Mouse (Mus musculus) induced T-regulatory cell, adult 2 months (primary cell): ENCODE data around the gene 3110082I17Rik.
"Not testable (repeated sequence)": the region's sequence is repeated elsewhere in the genome, so short reads cannot be mapped to it uniquely, and the experiment has no call there.

ENCODE experiments used
- DNase-seq: peaks from one replicate; pipeline ENCODE4 v3.0.0-alpha.2; 2012; ENCODE audit warnings: low read depth

3110082I17Rik gene

GRCm38 (mm10) chr5:139351628-139352027 is 108.7 kb downstream of the 3110082I17Rik start:
- DNase-seq, result no peak

GRCm38 (mm10) chr5:139351134-139351533 is 109.2 kb downstream of the 3110082I17Rik start, which contains the start of gene Cox19:
TSS of gene Cox19 (minus strand) at chr5:139351418.
- no peak for DNase-seq

GRCm38 (mm10) chr5:139349713-139350112 is 110.6 kb downstream of the 3110082I17Rik start:
- DNase-seq, result no peak

- DNase-seq, result no peak
Observed at GRCm38 (mm10) chr5:139347225-139347624, 113.1 kb downstream of the 3110082I17Rik start.

- DNase-seq, result no peak
Observed at GRCm38 (mm10) chr5:139345364-139345714, 115.0 kb downstream of the 3110082I17Rik start.

- peak; percentile 96 for DNase-seq
Observed at GRCm38 (mm10) chr5:139344687-139345363, 115.5 kb downstream of the 3110082I17Rik start.

- DNase-seq, result peak; percentile 90
Observed at GRCm38 (mm10) chr5:139344021-139344686, 116.2 kb downstream of the 3110082I17Rik start.

GRCm38 (mm10) chr5:139338891-139339290 is 121.4 kb downstream of the 3110082I17Rik start:
- no peak for DNase-seq

GRCm38 (mm10) chr5:139338403-139338802 is 121.9 kb downstream of the 3110082I17Rik start:
- no peak for DNase-seq

- no peak for DNase-seq
Observed at GRCm38 (mm10) chr5:139337826-139338370, 122.4 kb downstream of the 3110082I17Rik start.

GRCm38 (mm10) chr5:139335634-139336033 is 124.7 kb downstream of the 3110082I17Rik start:
- no peak for DNase-seq

GRCm38 (mm10) chr5:139334394-139334793 is 125.9 kb downstream of the 3110082I17Rik start:
- DNase-seq, result not testable (repeated sequence)

- DNase-seq, result no peak
Observed at GRCm38 (mm10) chr5:139333301-139334013, 126.9 kb downstream of the 3110082I17Rik start.

GRCm38 (mm10) chr5:139332590-139333272 is 127.6 kb downstream of the 3110082I17Rik start:
- no peak for DNase-seq

- peak; percentile 88 for DNase-seq
Observed at GRCm38 (mm10) chr5:139331742-139332141, 128.6 kb downstream of the 3110082I17Rik start.

GRCm38 (mm10) chr5:139330766-139331165 is 129.6 kb downstream of the 3110082I17Rik start:
- no peak for DNase-seq

GRCm38 (mm10) chr5:139327634-139328020 is 132.7 kb downstream of the 3110082I17Rik start:
- DNase-seq, result no peak

GRCm38 (mm10) chr5:139326986-139327633 is 133.2 kb downstream of the 3110082I17Rik start:
- DNase-seq, result no peak

- peak; percentile 61 for DNase-seq
Observed at GRCm38 (mm10) chr5:139326111-139326696, 134.1 kb downstream of the 3110082I17Rik start.

GRCm38 (mm10) chr5:139325395-139325966 is 134.8 kb downstream of the 3110082I17Rik start, which contains the start of gene Adap1:
TSS of gene Adap1 (minus strand) at chr5:139325622.
- peak; percentile 86 for DNase-seq
